Mouse (Mus musculus): ENCODE data around the gene Olfr132.
"Not testable (repeated sequence)": the region's sequence is repeated elsewhere in the genome, so short reads cannot be mapped to it uniquely, and the experiment has no call there.

The Olfr132 gene

DNA sequence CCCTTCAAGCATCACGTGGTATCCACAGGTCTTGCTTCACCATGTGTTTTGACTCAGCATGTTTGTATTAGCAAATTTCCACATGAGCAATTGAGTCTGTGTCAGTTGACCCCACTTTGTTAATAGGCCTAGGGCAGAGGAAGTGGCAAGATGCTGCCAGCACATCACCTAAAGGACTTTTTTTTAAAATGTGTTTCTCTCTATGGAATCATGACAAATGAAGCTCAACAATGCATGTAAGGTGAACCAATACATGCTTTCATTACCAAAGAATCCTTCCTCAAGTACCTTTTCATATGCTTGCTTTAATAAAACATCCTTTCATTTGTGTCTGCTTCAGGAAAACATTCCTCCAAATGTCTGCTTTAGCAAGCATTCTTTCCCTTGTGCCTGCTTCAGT is at the start of gene Olfr132:
Gene Olfr132 (minus strand): TSS at position 101 of the 400 bp plus-strand sequence.
- DNase-seq (ENCODE audit: low spot score in 2 of 2): no peak

DNA sequence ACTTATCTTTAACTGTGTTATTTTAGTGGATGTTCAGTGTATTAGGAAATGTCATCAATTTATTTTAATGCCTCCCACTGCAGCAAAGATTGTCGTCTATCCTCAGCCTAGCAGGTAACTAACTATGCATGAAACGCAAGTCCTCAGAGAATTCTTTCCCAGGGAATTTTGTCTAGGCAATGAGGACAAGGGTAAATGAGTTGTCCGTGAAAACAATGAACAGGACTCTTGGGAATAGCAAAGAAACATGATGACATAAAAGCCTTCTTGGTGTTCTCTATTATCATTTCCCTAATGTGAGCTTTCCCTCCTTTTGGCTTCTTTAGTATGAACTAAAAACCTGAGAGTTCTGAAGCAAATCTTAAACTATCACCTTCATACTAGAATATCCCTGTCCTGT is 36.8 kb upstream of the Olfr132 start, which contains the start of gene Olfr134:
Gene Olfr134 (plus strand): TSS at position 301 of the 400 bp plus-strand sequence.
- no peak for DNase-seq (ENCODE audit: low spot score in 2 of 2)

DNA sequence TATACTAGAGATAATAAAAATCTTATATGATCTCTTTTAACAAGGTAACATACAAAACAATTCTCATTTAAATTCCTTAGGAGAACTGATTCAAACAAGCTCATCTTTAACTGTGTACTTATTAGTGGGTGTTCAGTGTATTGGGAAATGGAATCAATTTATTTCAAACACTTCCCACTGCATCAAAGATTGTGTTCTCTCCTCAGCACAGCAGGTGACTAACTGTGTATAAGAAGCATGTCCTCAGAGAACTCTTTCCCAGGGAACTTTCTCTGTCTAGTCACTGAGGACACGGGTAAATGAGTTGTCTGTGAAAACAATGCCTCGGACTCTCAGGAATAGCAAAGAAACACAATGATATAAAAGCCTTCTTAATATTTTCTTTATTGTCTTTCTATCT is 10.7 kb upstream of the Olfr132 start, which contains the start of gene Olfr133:
Gene Olfr133 (plus strand): TSS at position 301 of the 400 bp plus-strand sequence.
- no peak for DNase-seq (ENCODE audit: low spot score in 2 of 2)

DNA sequence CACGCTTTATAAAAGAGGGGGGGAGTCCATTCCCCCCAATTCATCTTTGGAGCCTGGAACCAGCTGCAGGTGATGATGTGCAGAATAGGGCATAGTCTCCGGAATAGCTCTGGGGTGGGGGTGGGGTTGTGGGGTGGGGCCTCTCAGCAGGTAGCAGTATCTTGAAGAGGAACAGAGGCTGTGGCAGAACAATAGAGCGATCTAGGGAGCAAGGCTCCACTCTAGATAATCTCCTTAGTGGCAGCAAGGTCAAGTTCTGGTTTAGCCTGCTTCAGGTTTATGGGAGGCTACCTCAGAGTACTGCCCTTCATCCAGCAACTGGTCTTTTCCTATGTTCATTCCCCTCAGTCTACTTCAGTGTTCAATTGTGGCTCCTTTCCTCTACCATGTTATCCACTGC is 9.0 kb downstream of the Olfr132 start:
- not testable (repeated sequence) for DNase-seq (ENCODE audit: low spot score in 2 of 2)

DNA sequence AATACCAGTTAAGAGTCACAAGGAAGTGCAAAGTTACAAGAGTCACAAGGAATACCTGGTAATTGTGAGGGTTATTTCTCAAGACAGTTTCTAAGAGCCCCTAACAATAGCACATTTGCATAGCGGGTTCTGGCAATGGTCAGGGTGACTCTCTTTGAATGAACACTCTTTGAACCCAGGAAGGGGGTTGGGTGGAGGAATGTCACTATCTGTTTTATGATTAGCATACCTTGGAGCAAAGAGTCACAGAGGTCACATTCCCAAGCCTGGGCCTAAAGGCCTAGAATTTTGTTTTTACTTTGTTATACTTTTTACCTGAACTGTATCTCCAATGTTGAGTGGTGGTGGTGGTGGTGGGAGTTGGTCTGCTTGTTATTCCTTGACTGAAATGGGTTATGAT is 10.1 kb downstream of the Olfr132 start:
- DNase-seq (ENCODE audit: low spot score in 2 of 2): not testable (repeated sequence)

DNA sequence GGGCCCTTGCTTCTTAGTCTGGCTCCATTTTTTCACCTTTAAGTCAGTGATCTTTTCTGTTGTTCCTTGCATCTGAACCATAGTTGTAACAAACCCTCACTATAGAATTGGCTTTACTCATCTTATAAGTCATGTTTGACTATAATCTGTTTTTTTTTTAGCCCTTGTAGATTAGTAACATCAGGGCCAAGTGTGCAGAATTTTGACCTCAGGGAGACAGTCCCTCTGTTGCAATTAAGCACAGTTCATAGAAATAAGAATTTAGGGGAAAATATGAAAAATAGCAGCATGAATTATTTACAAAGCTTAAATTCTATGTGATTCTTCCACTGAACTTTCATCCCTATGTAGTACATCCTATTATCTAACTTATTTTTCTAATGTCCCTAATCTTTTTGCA is 45.7 kb downstream of the Olfr132 start, which contains the start of gene Olfr131:
Gene Olfr131 (minus strand): TSS at position 101 of the 400 bp plus-strand sequence.
- no peak for DNase-seq (ENCODE audit: low spot score in 2 of 2)

DNA sequence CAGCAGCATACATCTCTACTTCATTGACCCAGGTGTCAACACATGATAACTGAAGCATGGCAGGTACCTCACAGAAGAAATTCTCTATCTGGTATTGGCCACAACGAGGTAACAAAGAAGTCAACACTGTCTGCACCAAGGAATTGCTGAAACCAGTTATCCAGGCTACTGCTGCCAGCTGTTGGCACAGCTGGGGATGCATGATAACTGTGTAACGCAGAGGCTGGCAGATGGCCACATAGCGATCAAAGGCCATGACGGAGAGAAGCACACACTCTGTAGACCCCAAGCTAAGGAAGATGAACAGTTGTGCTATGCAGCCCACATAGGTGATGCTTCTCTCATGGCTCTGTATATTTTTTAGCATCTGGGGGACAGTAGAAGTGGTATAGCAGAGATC is 52.0 kb downstream of the Olfr132 start:
- no peak for DNase-seq (ENCODE audit: low spot score in 2 of 2)
